Mouse (Mus musculus) ovary, adult 2 months (tissue): Measurements from ENCODE around the gene Hist1h1b. TPM values are rescaled to one million over a fixed set of nuclear protein-coding genes. Genes with fewer than 3 reads are reported as not detected.

ENCODE experiments used
- polyA plus RNA-seq: library from polyadenylated mRNA; depleted of rRNA; stranded (reverse); fragments of >200 nt; gene quantifications from 2 replicates; pipeline ENCODE4 v1.2.3, GENCODE M21; 2012; rRNA removed

Hist1h1b gene
- polyA plus RNA-seq: 2.2 and 3.3 TPM in 2 replicates

DNA sequence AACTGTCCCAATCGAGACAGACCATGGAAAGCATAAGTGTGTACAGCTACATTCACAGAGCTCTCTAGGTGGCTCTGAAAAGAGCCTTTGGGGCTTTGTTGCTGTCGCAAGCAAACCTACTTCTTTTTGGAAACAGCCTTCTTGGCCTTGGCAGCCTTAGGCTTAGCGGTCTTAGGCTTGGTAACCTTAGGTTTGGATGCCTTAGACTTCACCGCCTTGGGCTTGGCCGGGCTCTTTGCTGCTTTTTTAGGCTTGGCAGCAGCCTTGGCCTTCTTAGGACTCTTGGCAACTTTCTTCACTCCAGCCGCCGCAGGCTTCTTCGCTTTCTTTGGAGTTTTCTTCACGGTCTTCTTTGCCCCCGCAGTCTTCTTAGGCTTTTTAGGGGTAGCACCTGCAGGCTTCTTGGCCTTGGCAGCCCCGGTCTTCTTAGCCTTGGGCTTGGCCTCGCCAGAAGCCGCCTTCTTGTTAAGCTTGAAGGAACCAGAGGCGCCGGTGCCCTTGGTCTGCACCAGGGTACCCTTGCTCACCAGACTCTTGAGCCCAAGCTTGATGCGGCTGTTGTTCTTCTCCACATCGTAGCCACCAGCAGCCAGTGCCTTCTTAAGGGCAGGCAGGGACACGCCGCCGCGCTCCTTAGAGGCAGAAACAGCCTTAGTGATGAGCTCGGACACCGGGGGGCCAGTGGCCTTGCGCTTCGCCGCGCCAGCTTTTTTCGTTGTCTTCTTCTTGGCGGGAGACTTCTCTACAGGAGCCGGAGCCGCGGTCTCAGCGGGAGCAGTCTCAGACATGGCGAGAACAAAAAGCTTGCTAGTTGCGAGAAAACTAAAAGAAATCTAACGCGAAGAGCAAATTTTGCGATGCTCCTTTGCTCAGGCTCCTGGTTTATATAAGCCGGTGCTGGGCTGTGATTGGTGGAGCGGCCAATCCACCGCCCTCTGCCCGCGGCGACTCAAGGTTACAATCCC is at the start of gene Hist1h1b:
Gene Hist1h1b (minus strand): TSS at position 859 of the 965 bp plus-strand sequence.

DNA sequence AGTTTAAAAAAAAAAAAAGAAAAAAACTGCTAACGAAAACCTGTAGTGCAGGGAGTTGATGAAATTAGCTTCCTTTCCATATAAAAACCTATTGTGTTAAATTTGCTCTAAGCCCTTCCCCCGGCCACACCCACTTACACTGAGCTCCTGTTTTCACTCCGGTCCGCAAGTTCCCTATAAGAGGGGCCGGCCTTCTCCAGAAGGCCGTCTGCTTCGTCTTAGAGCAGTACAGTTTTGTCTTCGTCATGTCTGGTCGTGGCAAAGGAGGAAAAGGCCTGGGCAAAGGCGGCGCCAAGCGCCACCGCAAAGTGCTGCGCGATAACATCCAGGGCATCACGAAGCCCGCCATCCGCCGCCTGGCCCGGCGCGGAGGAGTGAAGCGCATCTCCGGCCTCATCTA is 31.1 kb upstream of the Hist1h1b start, which contains the start of gene Hist1h4m:
Gene Hist1h4m (plus strand): TSS at position 208 of the 400 bp plus-strand sequence.

GRCm38 (mm10) chr13:21810073-21810472 is 29.6 kb upstream of the Hist1h1b start, which contains the start of the genes Hist1h2bq and Hist1h2ao:
Gene Hist1h2bq, minus strand, starts transcription at chr13:21810197.
Gene Hist1h2ao, plus strand, starts transcription at chr13:21810465.

DNA sequence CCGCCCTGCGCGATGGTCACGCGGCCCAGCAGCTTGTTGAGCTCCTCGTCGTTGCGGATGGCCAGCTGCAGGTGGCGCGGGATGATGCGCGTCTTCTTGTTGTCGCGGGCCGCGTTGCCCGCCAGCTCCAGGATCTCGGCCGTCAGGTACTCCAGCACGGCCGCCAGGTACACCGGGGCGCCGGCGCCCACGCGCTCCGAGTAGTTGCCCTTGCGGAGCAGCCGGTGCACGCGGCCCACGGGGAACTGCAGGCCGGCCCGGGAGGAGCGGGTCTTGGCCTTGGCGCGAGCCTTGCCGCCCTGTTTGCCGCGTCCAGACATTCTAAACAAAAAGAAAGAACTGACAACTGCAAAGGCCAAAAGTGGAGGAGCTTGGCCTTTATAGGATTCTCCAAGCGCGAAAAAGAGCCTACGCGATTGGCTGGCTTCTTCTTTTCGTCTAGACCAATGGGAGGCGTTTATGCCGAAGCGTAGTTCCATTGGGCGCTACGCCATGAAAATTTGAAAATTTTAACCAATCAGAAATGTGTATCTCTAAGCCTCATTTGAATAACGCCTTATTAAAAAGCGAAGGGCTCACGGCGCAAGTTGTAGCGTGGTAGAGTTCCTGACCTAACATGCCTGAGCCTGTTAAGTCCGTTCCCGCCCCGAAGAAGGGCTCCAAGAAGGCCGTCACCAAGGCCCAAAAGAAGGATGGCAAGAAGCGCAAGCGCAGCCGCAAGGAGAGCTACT is 6.6 kb upstream of the Hist1h1b start, which contains the start of the genes Hist1h2an and Hist1h2bp:
Gene Hist1h2an (minus strand): TSS at position 320 of the 731 bp plus-strand sequence.
Gene Hist1h2bp (plus strand): TSS at position 563 of the 731 bp plus-strand sequence.

DNA sequence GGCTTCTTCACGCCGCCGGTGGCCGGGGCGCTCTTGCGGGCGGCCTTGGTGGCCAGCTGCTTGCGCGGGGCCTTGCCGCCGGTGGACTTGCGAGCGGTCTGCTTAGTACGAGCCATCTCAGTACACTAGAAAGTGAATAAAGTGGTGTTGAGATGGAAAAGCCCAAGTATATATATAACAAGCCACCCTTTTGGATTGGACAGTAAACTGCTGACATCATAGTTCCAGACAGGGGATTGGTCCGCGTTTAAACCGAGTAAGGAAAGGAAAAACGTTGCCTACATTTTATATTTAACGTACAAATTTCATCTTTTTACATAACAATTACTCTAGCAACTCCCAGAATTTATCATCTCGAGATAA is 2.8 kb upstream of the Hist1h1b start, which contains the start of gene Hist1h3i:
Gene Hist1h3i (minus strand): TSS at position 116 of the 363 bp plus-strand sequence.

DNA sequence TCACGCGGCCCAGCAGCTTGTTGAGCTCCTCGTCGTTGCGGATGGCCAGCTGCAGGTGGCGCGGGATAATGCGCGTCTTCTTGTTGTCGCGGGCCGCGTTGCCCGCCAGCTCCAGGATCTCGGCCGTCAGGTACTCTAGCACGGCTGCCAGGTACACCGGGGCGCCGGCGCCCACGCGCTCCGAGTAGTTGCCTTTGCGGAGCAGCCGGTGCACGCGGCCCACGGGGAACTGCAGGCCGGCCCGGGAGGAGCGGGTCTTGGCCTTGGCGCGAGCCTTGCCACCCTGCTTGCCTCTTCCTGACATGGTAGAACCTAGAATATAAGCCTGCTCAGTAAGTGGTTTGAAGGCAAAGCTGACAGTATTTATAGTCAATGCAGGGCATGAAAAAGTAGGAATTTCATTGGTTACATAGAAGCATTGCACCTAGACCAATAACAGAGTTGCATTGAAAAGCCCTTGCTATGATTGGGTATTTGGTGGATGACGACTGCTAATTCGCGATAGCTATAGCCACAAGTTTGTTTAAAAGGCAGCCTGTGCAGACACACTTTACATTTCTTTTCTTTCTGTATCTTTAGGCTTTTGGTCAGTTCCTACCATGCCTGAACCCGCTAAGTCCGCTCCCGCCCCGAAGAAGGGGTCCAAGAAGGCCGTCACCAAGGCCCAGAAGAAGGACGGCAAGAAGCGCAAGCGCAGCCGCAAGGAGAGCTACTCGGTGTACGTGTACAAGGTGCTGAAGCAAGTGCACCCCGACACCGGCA is 26.7 kb downstream of the Hist1h1b start, which contains the start of the genes Hist1h2ak and Hist1h2bn:
Gene Hist1h2ak (minus strand): TSS at position 304 of the 762 bp plus-strand sequence.
Gene Hist1h2bn (plus strand): TSS at position 600 of the 762 bp plus-strand sequence.

GRCm38 (mm10) chr13:21750159-21751017 is 30.0 kb downstream of the Hist1h1b start, which contains the start of gene Hist1h4k:
Gene Hist1h4k, minus strand, starts transcription at chr13:21750505.

DNA sequence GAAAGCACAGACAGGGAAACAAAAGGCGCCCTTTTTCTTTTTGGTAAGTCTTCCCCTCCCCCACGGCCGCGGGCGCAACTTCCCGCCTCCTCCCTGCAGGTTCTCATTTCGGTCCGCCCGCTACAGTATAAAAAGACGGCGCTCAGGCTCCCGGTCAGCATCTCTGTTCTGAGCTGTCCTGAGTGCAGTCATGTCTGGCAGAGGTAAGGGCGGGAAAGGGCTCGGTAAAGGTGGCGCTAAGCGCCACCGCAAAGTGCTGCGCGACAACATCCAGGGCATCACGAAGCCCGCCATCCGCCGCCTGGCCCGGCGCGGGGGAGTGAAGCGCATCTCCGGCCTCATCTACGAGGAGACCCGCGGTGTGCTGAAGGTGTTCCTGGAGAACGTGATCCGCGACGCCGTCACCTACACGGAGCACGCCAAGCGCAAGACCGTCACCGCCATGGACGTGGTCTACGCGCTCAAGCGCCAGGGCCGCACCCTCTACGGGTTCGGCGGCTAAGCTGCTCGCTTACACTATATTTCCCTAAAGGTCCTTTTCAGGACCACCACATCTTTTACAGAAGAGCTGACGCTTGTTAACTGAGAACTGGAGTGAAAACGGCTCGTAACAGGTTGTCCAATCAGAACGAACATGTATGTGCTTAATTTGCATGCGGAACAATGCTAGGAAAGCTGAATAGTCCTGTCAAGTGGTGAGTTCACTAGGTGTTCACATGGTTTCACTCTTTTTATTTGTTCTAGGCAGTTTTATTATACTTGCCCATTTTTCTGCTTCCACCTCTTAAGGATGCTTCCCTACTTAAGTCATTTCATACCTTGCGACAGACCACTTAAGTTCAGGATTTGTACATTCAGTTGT is 45.3 kb downstream of the Hist1h1b start, which contains the start of gene Hist1h4j:
Gene Hist1h4j (plus strand): TSS at position 159 of the 862 bp plus-strand sequence.

Other genes with a start within 250 kb of the Hist1h1b start
- 3.6 and 3.9 TPM in 2 replicates for gene Zkscan8, start 249.5 kb downstream of the Hist1h1b start, polyA plus RNA-seq
- gene Olfr1366, start 237.8 kb downstream of the Hist1h1b start, polyA plus RNA-seq: not detected in 2 replicates
- gene Olfr1535, start 220.7 kb downstream of the Hist1h1b start, polyA plus RNA-seq: not detected in 2 replicates
- gene Olfr1364, start 198.9 kb downstream of the Hist1h1b start, polyA plus RNA-seq: not detected in 2 replicates
- gene Olfr1362, start 166.6 kb downstream of the Hist1h1b start, polyA plus RNA-seq: not detected in 2 replicates
- not detected in 2 replicates for gene Olfr11, start 138.1 kb downstream of the Hist1h1b start, polyA plus RNA-seq
- not detected in 2 replicates for gene Olfr1361, start 117.2 kb downstream of the Hist1h1b start, polyA plus RNA-seq
- not detected in 2 replicates for gene Olfr1360, start 103.2 kb downstream of the Hist1h1b start, polyA plus RNA-seq
- gene Olfr1359, start 82.5 kb downstream of the Hist1h1b start, polyA plus RNA-seq: not detected in 2 replicates
- gene Hist1h2bl, start 64.5 kb downstream of the Hist1h1b start, polyA plus RNA-seq: 7.5 and 13.6 TPM in 2 replicates
- 82.9 and 155 TPM in 2 replicates for gene Hist1h2ai, start 64.2 kb downstream of the Hist1h1b start, polyA plus RNA-seq
- 77.1 and 77.2 TPM in 2 replicates for gene Hist1h3h, start 63.0 kb downstream of the Hist1h1b start, polyA plus RNA-seq
- gene Hist1h2bm, start 58.6 kb downstream of the Hist1h1b start, polyA plus RNA-seq: 8.9 and 11.6 TPM in 2 replicates
- 7.1 and 10.2 TPM in 2 replicates for gene Hist1h4j, start 45.6 kb downstream of the Hist1h1b start, polyA plus RNA-seq
- 40.6 and 44.5 TPM in 2 replicates for gene Hist1h4k, start 30.1 kb downstream of the Hist1h1b start, polyA plus RNA-seq
- gene Hist1h2ak, start 26.8 kb downstream of the Hist1h1b start, polyA plus RNA-seq: 46.6 and 59.1 TPM in 2 replicates
- 20.8 and 32.3 TPM in 2 replicates for gene Hist1h2bn, start 26.5 kb downstream of the Hist1h1b start, polyA plus RNA-seq
- gene Hist1h3i, start 2.7 kb upstream of the Hist1h1b start, polyA plus RNA-seq: 60.0 and 85.2 TPM in 2 replicates
- 25.0 and 44.3 TPM in 2 replicates for gene Hist1h2an, start 6.6 kb upstream of the Hist1h1b start, polyA plus RNA-seq
- gene Hist1h2bp, start 6.8 kb upstream of the Hist1h1b start, polyA plus RNA-seq: 7.3 and 7.7 TPM in 2 replicates
- 28.9 and 46.9 TPM in 2 replicates for gene Hist1h2bq, start 29.6 kb upstream of the Hist1h1b start, polyA plus RNA-seq
- not detected in 2 replicates for gene Hist1h2ao, start 29.8 kb upstream of the Hist1h1b start, polyA plus RNA-seq
- not detected in 2 replicates for gene Hist1h4m, start 31.1 kb upstream of the Hist1h1b start, polyA plus RNA-seq
- 30.0 and 31.2 TPM in 2 replicates for gene Hist1h4n, start 51.6 kb upstream of the Hist1h1b start, polyA plus RNA-seq
- 1,050 and 1,797 TPM in 2 replicates for gene Hist1h2ap, start 52.9 kb upstream of the Hist1h1b start, polyA plus RNA-seq
- 23.0 and 38.8 TPM in 2 replicates for gene Hist1h2br, start 53.1 kb upstream of the Hist1h1b start, polyA plus RNA-seq
- 3.0 and 4.7 TPM in 2 replicates for gene Zfp184, start 164.5 kb upstream of the Hist1h1b start, polyA plus RNA-seq
- not detected in 2 replicates for gene Pom121l2, start 200.6 kb upstream of the Hist1h1b start, polyA plus RNA-seq
- gene Prss16, start 229.1 kb upstream of the Hist1h1b start, polyA plus RNA-seq: 0.15 and 0.25 TPM in 2 replicates